In genomic region chr4:107232219-107232618, GRCm38 (mm10) we compare ENCODE assay signal across 29 mouse cellular contexts. TPM values are rescaled to one million over a fixed set of nuclear protein-coding genes. Genes with fewer than 3 reads are reported as not detected.
DNase-seq lines count a peak whose midpoint lies in the region; TF ChIP-seq lines count a peak whose summit lies in the region.
"Had no signal": no experiment of that assay in that cellular context is flagged by ENCODE, and none has a peak within 500 bp of the region (broad histone marks: within the 10 kb centered on the region; RNA-seq: fewer than 3 reads in every experiment).

No protein-coding gene starts in this region.

- intact Hi-C loops in heart, postnatal 10 days (cut with DNase I): no loop called here

- H3K4me1 ChIP-seq in embryonic fibroblast, embryonic 13.5 days (ENCODE audit: control insufficient read depth, insufficient read depth, low read length): peaks cover 14% of the 10 kb centered on the region
- H3K4me1 ChIP-seq: embryonic facial prominence, embryonic 13.5 days; forebrain, embryonic 13.5 days; forebrain, embryonic 15.5 days had no signal

- DNase-seq in heart, adult 11 months: peak; percentile 57
- DNase-seq in heart, postnatal 10 days: no peak
- peak; percentile 38 for DNase-seq in lung, postnatal 25 days (ENCODE audit: low spot score)
- DNase-seq in lung, postnatal 36 days: no peak
- peak; percentile 33 for DNase-seq in adipocyte (ENCODE audit: low spot score)
- no peak for DNase-seq in cerebellum, adult 11 months
- no peak for DNase-seq in spleen, postnatal 14 days (ENCODE audit: low spot score in 2 of 2)
- DNase-seq: adrenal gland, adult 2 months; adrenal gland, postnatal 10 days; adrenal gland, postnatal 25 days; B cell, adult 2 months; cerebellum, adult 11-12 months; cerebellum, adult 2 months; cerebellum, adult 9-10 months; cerebellum, postnatal 10 days; cerebellum, postnatal 25 days; forebrain, postnatal 0 days had no signal

- no peak for TF ChIP-seq CTCF in embryonic fibroblast, embryonic 13.5 days (IDR thresholded peaks at IDR 0.05; ENCODE audit: borderline replicate concordance, insufficient read depth, low read length)

- TF ChIP-seq POLR2A in embryonic fibroblast, embryonic 13.5 days (IDR thresholded peaks at IDR 0.05; ENCODE audit: low read depth, low read length): no peak

- H3K27ac ChIP-seq in embryonic fibroblast, embryonic 13.5 days (ENCODE audit: insufficient read depth, low read length): peak overlapping the region; percentile 93
- H3K27ac ChIP-seq: embryonic facial prominence, embryonic 13.5 days; forebrain, embryonic 13.5 days; forebrain, embryonic 15.5 days had no signal

- no peak overlapping the region for H3K4me3 ChIP-seq in embryonic fibroblast, embryonic 13.5 days (ENCODE audit: insufficient read depth, low read length)
- H3K4me3 ChIP-seq: embryonic facial prominence, embryonic 13.5 days; forebrain, embryonic 13.5 days; forebrain, embryonic 15.5 days had no signal

RNA-seq across cellular contexts. Expression of gene Lrrc42, which starts 21.1 kb away (rescaled TPM):
- 10 to 100 TPM; 16.4 to 21.6 TPM for total RNA-seq in heart, postnatal 10 days (2021)
- 88.1 and 129 TPM in 2 replicates for polyA plus RNA-seq in embryonic fibroblast, embryonic 13.5 days (2011; ENCODE audit: insufficient read length, low read depth, missing spikeins)

RNA-seq across cellular contexts. Expression of gene Hspb11, which starts 21.2 kb away (rescaled TPM):
- total RNA-seq in heart, postnatal 10 days (2021): 10 to 100 TPM; 16.3 to 16.8 TPM
- 62.5 and 65.2 TPM in 2 replicates for polyA plus RNA-seq in embryonic fibroblast, embryonic 13.5 days (2011; ENCODE audit: insufficient read length, low read depth, missing spikeins)

RNA-seq across cellular contexts. Expression of gene Ldlrad1, which starts 23.2 kb away (rescaled TPM):
- total RNA-seq in heart, postnatal 10 days (2021): not detected
- polyA plus RNA-seq in embryonic fibroblast, embryonic 13.5 days (2011; ENCODE audit: insufficient read length, low read depth, missing spikeins): not detected in 2 replicates
- total RNA-seq: adrenal gland, adult 2 months; adrenal gland, postnatal 4 days; CH12.LX; forebrain, postnatal 0 days had no signal
- polyA plus RNA-seq: brain, embryonic 14.5 days; cerebellum, adult 2 months; cortical plate, adult 2 months; embryonic facial prominence, embryonic 11.5 days; embryonic facial prominence, embryonic 13.5 days; forebrain, embryonic 11.5 days; forebrain, embryonic 13.5 days; forebrain, embryonic 15.5 days; forebrain, postnatal 0 days; G1E; Patski had no signal

RNA-seq across cellular contexts. Expression of gene Tceanc2, which starts 53.3 kb away (rescaled TPM):
- total RNA-seq in heart, postnatal 10 days (2021): 10 to 100 TPM; 14.1 to 17.6 TPM
- polyA plus RNA-seq in embryonic fibroblast, embryonic 13.5 days (2011; ENCODE audit: insufficient read length, low read depth, missing spikeins): 23.0 and 29.7 TPM in 2 replicates

RNA-seq across cellular contexts. Expression of gene Tmem59, which starts 54.0 kb away (rescaled TPM):
- total RNA-seq in heart, postnatal 10 days (2021): 100 to 1,000 TPM; 170 TPM
- polyA plus RNA-seq in embryonic fibroblast, embryonic 13.5 days (2011; ENCODE audit: insufficient read length, low read depth, missing spikeins): 388 and 440 TPM in 2 replicates

Comparison
In these comparisons a context has a peak if more than half of its experiments do, and no peak if none do; other contexts are left out.
1. DNase-seq: peak in heart, adult 11 months (single experiment), lung, postnatal 25 days (single experiment) and adipocyte (single experiment); none in heart, postnatal 10 days (0 of 2), lung, postnatal 36 days (single experiment), cerebellum, adult 11 months (single experiment) and spleen, postnatal 14 days (0 of 2).